Mouse (Mus musculus) hindbrain, embryonic 12.5 days (tissue): Measurements from ENCODE around the gene Rbp1. TPM values are rescaled to one million over a fixed set of nuclear protein-coding genes. Genes with fewer than 3 reads are reported as not detected.

Experiments used
- ATAC-seq: fragments of 200-750 bp; cut with Nextera tagmentation; 2 replicates; pipeline ENCODE4 v1.8.0; 2017; ENCODE audit warnings: moderate TSS enrichment; ENCODE audit not compliant: low FRiP score
- H3K27ac ChIP-seq: fragments of 300-500 bp; sonication (generic); 2 replicates; pipeline ENCODE4 v1.5.1; 2016; ENCODE audit warnings: mild to moderate bottlenecking
- H3K27me3 ChIP-seq: fragments of 300-500 bp; sonication (generic); 2 replicates; pipeline ENCODE4 v1.6.1; 2016; ENCODE audit warnings: mild to moderate bottlenecking
- H3K36me3 ChIP-seq: fragments of 300-500 bp; sonication (generic); 2 replicates; pipeline ENCODE4 v1.6.1; 2016; ENCODE audit warnings: mild to moderate bottlenecking
- H3K4me1 ChIP-seq: fragments of 300-500 bp; sonication (generic); 2 replicates; pipeline ENCODE4 v1.6.1; 2016
- H3K4me2 ChIP-seq: fragments of 300-500 bp; sonication (generic); replicated peaks from 2 replicates; pipeline ENCODE4 v1.6.1; 2016; ENCODE audit warnings: mild to moderate bottlenecking
- H3K4me3 ChIP-seq: fragments of 300-500 bp; sonication (generic); 2 replicates; pipeline ENCODE4 v1.5.1; 2016; ENCODE audit warnings: mild to moderate bottlenecking
- H3K9ac ChIP-seq: fragments of 300-500 bp; sonication (generic); 2 replicates; pipeline ENCODE4 v1.6.1; 2016; ENCODE audit warnings: mild to moderate bottlenecking, moderate library complexity
- H3K9me3 ChIP-seq: fragments of 300-500 bp; sonication (generic); replicated peaks from 2 replicates; pipeline ENCODE4 v1.6.1; 2016; ENCODE audit warnings: mild to moderate bottlenecking
- WGBS: fragments of 180-500 bp; shearing (Covaris S2); methylation state at CpG from one replicate; pipeline ENCODE4 v1.1.7; 2016; 5-methylcytosine and 5-hydroxymethylcytosine counted together
- polyA plus RNA-seq: library from polyadenylated mRNA; unstranded; fragments of >200 nt; fragmentation: Nextera tagmentation; extraction: Ambion mirVana; gene quantifications from 2 replicates; pipeline ENCODE4 v1.2.1, GENCODE M21; 2016

Gene Rbp1
- polyA plus RNA-seq, 1 experiment from 2014 or later = 57.8 TPM

- ATAC-seq = no peak
- no peak overlapping the region for H3K27ac ChIP-seq
- peaks cover 28% of the 10 kb centered on the region for H3K27me3 ChIP-seq
- H3K4me1 ChIP-seq = peaks cover 48% of the 10 kb centered on the region
- H3K9me3 ChIP-seq = no peaks in the 10 kb centered on the region
- H3K36me3 ChIP-seq = no peaks in the 10 kb centered on the region
- peak overlapping the region; percentile 23; the same call in 1 of the 2 replicates for H3K4me2 ChIP-seq
- no peak overlapping the region; the same call in 1 of the 2 replicates for H3K9ac ChIP-seq
- WGBS = 78% methylated on average over 4 of the region's 4 CpGs
- H3K4me3 ChIP-seq = no peak overlapping the region
Observed at GRCm38 (mm10) chr9:98427906-98428517, 5.3 kb downstream of the Rbp1 start.

- Histone ChIP-seq H3K4me1 (peaks cover 54% of the 10 kb centered on the region), H3K27ac (no peak overlapping the region), H3K4me2 (no peak overlapping the region), H3K9me3 (no peaks in the 10 kb centered on the region), H3K4me3 (no peak overlapping the region), H3K9ac (no peak overlapping the region), H3K36me3 (no peaks in the 10 kb centered on the region), H3K27me3 (peaks cover 25% of the 10 kb centered on the region)
- ATAC-seq = no peak
- 61% methylated on average over 8 of the region's 8 CpGs for whole genome bisulfite sequencing
Observed at GRCm38 (mm10) chr9:98428783-98429182, 6.0 kb downstream of the Rbp1 start.

DNA sequence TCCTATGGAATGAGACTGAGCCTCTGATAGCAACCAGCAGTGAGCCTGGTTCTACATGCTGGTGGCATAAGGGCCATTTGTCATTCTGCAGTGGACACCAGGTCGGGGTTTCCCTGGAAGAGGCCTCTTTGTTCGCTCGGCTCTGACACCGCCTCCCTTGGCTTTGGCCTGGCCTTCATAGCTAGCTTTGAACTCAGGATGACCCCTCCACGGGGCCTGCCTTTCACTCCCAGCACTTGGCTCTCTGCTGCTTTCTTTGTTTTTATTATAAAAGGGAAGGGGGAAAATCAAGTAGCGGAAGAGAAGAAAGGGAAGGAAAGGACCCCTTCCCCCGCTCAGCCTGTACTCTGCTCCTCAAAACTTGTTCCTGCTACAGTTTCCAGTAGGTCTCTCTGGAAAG lies 7.0 kb downstream of the Rbp1 start:
- Histone ChIP-seq H3K9ac (no peak overlapping the region), H3K4me2 (no peak overlapping the region; the same call in 1 of the 2 replicates), H3K4me3 (no peak overlapping the region), H3K27ac (0 out of 2 replicates have a peak overlapping the region, but pooled peaks have one; percentile 5), H3K36me3 (no peaks in the 10 kb centered on the region), H3K9me3 (no peaks in the 10 kb centered on the region), H3K27me3 (peaks cover 28% of the 10 kb centered on the region), H3K4me1 (peaks cover 53% of the 10 kb centered on the region)
- ATAC-seq = no peak; the same call in 1 of the 2 replicates
- 6% methylated on average over 7 of the region's 7 CpGs for WGBS

- Histone ChIP-seq H3K27ac (no peak overlapping the region), H3K9ac (no peak overlapping the region), H3K4me1 (peaks cover 49% of the 10 kb centered on the region), H3K9me3 (no peaks in the 10 kb centered on the region), H3K4me2 (no peak overlapping the region), H3K4me3 (no peak overlapping the region), H3K27me3 (peaks cover 29% of the 10 kb centered on the region), H3K36me3 (no peaks in the 10 kb centered on the region)
- whole genome bisulfite sequencing = 70% methylated on average over 3 of the region's 3 CpGs
- ATAC-seq = no peak
Observed at GRCm38 (mm10) chr9:98430528-98430927, 7.8 kb downstream of the Rbp1 start.

GRCm38 (mm10) chr9:98433021-98433420 lies 10.3 kb downstream of the Rbp1 start:
- ATAC-seq = no peak
- H3K9ac ChIP-seq = no peak overlapping the region
- H3K27me3 ChIP-seq = peaks cover 20% of the 10 kb centered on the region
- no peak overlapping the region for H3K4me2 ChIP-seq
- H3K9me3 ChIP-seq = no peaks in the 10 kb centered on the region
- WGBS = 23% methylated on average over 2 of the region's 2 CpGs
- no peak overlapping the region for H3K27ac ChIP-seq
- 0 out of 2 replicates have a peak, but pooled peaks cover 4% of the 10 kb centered on the region for H3K36me3 ChIP-seq
- peaks cover 35% of the 10 kb centered on the region for H3K4me1 ChIP-seq
- H3K4me3 ChIP-seq = no peak overlapping the region

GRCm38 (mm10) chr9:98433956-98434588 lies 11.3 kb downstream of the Rbp1 start:
- Histone ChIP-seq H3K4me1 (peaks cover 29% of the 10 kb centered on the region), H3K4me3 (no peak overlapping the region), H3K36me3 (0 out of 2 replicates have a peak, but pooled peaks cover 4% of the 10 kb centered on the region), H3K4me2 (no peak overlapping the region), H3K27me3 (peaks cover 16% of the 10 kb centered on the region), H3K9me3 (no peaks in the 10 kb centered on the region), H3K9ac (no peak overlapping the region), H3K27ac (no peak overlapping the region)
- ATAC-seq = no peak
- WGBS = 14% methylated on average over 4 of the region's 4 CpGs

DNA sequence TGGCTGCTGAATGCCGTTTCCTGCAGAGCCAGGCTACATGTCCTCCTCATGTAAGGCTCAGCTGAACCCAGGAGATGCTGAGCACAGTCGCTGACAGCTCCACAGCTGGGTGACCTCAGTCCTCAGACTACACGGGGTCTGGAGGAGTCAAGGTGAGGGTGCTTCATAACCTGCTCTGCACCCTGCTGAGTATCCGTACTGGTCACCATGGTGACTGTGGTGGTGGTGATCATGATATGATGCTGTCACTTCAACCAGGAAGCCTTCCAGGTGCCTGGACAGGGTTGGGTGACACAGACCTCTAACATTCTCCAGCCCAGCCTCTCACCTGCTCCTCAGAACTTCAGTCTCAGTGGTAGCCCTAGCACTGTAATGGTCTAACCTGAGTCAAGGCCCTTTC lies 15.1 kb downstream of the Rbp1 start:
- Histone ChIP-seq H3K4me3 (no peak overlapping the region), H3K9ac (no peak overlapping the region), H3K36me3 (0 out of 2 replicates have a peak, but pooled peaks cover 4% of the 10 kb centered on the region), H3K27ac (no peak overlapping the region), H3K4me2 (no peak overlapping the region), H3K27me3 (peaks cover 9% of the 10 kb centered on the region; the same call in 1 of the 2 replicates), H3K4me1 (peaks cover 15% of the 10 kb centered on the region), H3K9me3 (no peaks in the 10 kb centered on the region)
- no peak for ATAC-seq
- 87% methylated on average over 4 of the region's 4 CpGs for WGBS

DNA sequence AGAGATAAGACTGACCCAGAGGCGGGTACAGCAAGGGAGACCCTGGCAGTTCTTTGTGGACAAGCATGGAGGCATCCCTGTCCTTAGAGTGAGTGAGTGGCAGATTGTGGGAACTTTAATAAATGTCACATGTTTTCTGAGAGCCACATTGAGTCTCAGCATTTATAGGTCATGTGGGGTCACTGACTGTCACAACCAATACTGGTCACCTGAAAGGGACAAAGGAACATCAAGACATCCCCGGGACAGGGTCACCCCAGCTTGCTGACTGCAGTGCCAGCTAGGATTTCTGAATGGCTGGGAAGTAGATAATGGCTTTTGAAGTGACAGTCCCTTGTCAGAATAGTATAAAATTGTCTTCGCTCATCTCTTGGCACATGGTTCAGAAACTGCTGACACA lies 16.3 kb downstream of the Rbp1 start:
- H3K36me3 ChIP-seq = 0 out of 2 replicates have a peak, but pooled peaks cover 4% of the 10 kb centered on the region
- peaks cover 5% of the 10 kb centered on the region; the same call in 1 of the 2 replicates for H3K4me1 ChIP-seq
- ATAC-seq = no peak
- peaks cover 9% of the 10 kb centered on the region; the same call in 1 of the 2 replicates for H3K27me3 ChIP-seq
- no peak overlapping the region for H3K9ac ChIP-seq
- H3K27ac ChIP-seq = no peak overlapping the region
- 54% methylated on average over 3 of the region's 3 CpGs for WGBS
- no peak overlapping the region for H3K4me2 ChIP-seq
- H3K4me3 ChIP-seq = no peak overlapping the region
- H3K9me3 ChIP-seq = no peaks in the 10 kb centered on the region

GRCm38 (mm10) chr9:98442638-98443037 lies 19.9 kb downstream of the Rbp1 start:
- no peak overlapping the region for H3K4me2 ChIP-seq
- peaks cover 6% of the 10 kb centered on the region; the same call in 1 of the 2 replicates for H3K36me3 ChIP-seq
- no peak overlapping the region for H3K4me3 ChIP-seq
- no peak for ATAC-seq
- H3K27ac ChIP-seq = no peak overlapping the region
- H3K9ac ChIP-seq = no peak overlapping the region
- H3K9me3 ChIP-seq = no peaks in the 10 kb centered on the region
- H3K4me1 ChIP-seq = 0 out of 2 replicates have a peak, but pooled peaks cover 3% of the 10 kb centered on the region
- 54% methylated on average over 5 of the region's 5 CpGs for WGBS
- H3K27me3 ChIP-seq = 0 out of 2 replicates have a peak, but pooled peaks cover under 1% of the 10 kb centered on the region

DNA sequence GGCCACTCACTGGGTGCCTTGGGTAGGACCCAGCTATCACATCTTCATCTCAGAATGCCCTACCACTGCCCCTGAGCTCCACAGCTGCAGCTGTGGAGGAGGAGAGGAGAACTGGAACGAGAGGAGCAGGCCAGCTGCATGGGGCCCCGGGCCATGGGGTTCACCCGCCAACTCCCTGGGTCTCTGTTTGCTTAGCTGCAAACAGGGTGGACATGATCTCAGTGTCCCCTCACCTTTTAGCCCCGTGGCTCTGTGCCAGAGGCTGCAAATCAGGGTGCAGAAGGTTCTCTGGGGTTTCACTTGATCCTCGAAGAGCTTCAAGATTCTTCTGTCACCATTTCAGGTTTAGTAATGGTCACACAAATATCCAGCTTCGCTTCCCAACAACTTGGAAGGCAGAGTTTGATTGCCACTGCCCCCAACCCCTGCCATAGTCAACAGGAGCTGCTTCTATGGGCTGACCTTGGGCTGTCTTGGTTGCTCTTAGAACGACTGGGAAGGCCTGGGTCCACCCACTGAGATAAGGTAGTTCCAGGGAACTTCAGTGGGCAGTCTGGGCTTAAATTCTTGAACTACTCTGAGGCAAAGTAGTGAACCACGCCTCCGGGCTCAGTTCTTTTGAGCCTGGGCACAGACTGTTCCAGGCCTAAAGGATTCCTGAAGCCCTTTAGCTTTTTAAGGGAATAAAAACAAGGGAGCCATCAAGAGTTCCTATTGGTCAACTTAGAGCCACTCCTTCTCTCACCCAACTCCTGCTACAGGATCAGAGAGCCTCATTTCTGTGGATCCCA lies 22.8 kb downstream of the Rbp1 start:
- no peak overlapping the region for H3K4me2 ChIP-seq
- H3K27me3 ChIP-seq = no peaks in the 10 kb centered on the region
- H3K4me3 ChIP-seq = no peak overlapping the region
- no peaks in the 10 kb centered on the region for H3K9me3 ChIP-seq
- no peaks in the 10 kb centered on the region for H3K4me1 ChIP-seq
- no peak overlapping the region for H3K27ac ChIP-seq
- H3K36me3 ChIP-seq = peaks cover 6% of the 10 kb centered on the region; the same call in 1 of the 2 replicates
- no peak overlapping the region for H3K9ac ChIP-seq
- WGBS = 87% methylated on average over 9 of the region's 9 CpGs
- no peak for ATAC-seq

DNA sequence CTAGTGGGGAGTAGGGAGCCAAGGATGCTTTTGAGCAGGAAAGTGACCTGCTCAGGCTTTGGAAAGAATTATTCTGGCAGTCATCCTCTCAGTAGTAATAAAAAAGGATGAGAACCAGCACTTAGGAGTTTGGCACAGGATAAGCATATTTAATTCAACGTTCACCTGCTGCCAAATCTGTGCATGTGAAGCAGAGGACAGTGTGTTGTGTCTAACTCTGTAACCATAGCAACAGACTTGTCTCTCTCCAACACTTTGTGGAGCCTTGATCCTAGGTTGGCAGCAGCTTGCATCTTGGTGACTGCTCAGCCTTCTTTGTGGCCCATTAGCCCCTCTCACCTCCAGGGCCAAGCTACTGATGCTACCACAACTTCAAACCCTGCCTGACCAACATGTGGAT lies 28.2 kb downstream of the Rbp1 start:
- 74% methylated on average over 1 of the region's 1 CpGs for WGBS

DNA sequence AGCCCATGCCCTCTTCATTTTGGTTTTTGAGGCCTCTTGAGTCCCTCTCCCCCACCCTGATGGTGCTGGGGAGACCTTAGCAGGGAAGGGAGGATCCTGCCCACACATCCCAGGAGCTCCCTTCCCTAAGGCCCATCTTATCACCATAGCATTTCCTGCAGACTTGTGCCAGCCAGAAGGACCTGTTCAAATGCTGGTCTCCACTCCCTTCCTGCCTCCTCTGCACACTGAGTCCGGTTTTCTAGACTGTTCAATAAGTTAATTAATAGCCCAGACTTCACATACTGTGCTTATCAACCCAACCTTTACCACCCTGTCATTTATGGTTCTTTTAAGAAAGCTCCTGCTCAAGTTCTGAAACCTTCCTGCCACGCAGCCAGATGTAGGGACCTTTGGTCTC lies 43.9 kb downstream of the Rbp1 start:
- Histone ChIP-seq H3K27ac (no peak overlapping the region), H3K4me2 (no peak overlapping the region), H3K4me3 (no peak overlapping the region), H3K4me1 (no peaks in the 10 kb centered on the region), H3K27me3 (no peaks in the 10 kb centered on the region), H3K9ac (no peak overlapping the region), H3K36me3 (no peaks in the 10 kb centered on the region), H3K9me3 (no peaks in the 10 kb centered on the region)
- no peak for ATAC-seq
- WGBS = 65% methylated on average over 2 of the region's 2 CpGs

More for the DNA sequence above, 28.2 kb downstream of the Rbp1 start:
- Histone ChIP-seq H3K36me3 (no peaks in the 10 kb centered on the region), H3K9ac (no peak overlapping the region), H3K27ac (no peak overlapping the region), H3K4me1 (no peaks in the 10 kb centered on the region), H3K4me3 (no peak overlapping the region), H3K27me3 (no peaks in the 10 kb centered on the region), H3K4me2 (no peak overlapping the region), H3K9me3 (no peaks in the 10 kb centered on the region)
- ATAC-seq = no peak
